Mouse (Mus musculus) CD4-positive, CD25-positive, alpha-beta regulatory T cell, adult 9 weeks (primary cell): ENCODE measurements around the gene D5Ertd579e. TPM values are rescaled to one million over a fixed set of nuclear protein-coding genes. Genes with fewer than 3 reads are reported as not detected.

ENCODE experiments used
- polyA plus RNA-seq: library from polyadenylated mRNA; unstranded; fragments of 100-300 nt; shearing (Covaris generic); gene quantifications from one replicate; pipeline ENCODE4 v1.2.1, GENCODE M21; 2017

Gene D5Ertd579e
- polyA plus RNA-seq: 36.7 TPM

DNA sequence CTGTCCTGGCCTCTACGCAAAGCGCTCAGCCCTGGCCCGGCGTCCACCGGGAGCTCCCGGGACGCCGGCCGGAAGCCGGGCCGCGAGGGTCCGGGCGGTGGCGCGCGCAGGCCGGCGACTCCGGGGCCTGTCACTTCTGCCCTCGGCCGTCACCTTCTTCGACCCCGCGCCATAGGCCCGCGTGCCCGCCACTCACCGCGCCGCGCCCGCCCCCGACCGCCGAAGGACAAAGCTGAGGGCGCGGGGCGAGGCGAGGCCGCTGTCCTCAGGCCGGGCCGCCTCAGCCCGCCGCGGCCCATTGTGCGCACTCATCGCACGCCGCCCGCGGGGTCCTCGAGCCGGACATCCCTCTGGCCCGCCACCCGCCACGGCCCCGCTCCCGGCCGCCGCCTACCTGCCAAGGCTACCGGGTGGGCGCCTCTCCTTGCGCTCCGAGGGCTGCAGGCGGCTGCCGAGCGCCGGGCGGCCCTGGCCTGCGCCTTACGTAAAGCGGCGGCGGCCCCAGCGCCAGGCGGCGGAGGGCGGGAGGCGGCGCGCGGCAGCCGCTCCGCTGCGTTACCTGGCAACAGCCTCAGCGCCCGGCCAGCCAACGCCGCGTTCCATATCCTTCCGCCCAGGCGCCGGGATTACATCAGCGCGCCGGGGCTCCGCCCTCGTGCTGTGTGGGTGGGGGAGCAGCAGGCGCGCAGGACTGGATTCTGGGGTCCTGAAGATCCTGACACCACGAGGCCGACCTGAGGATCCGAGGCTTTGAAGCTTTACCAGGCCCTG is at the start of gene D5Ertd579e:
Gene D5Ertd579e (minus strand): TSS at position 564 of the 771 bp plus-strand sequence.

GRCm38 (mm10) chr5:36593176-36593575 is 102.6 kb downstream of the D5Ertd579e start, which contains the start of gene Tbc1d14:
TSS of gene Tbc1d14 (minus strand) at chr5:36593276.

Other genes starting within 250 kb of the D5Ertd579e start
- 41.7 TPM for gene Grpel1, start 231.0 kb downstream of the D5Ertd579e start, polyA plus RNA-seq
- gene Tada2b, start 211.7 kb downstream of the D5Ertd579e start, polyA plus RNA-seq: 1.6 TPM
- gene Ccdc96, start 211.4 kb downstream of the D5Ertd579e start, polyA plus RNA-seq: not detected
- gene Tbc1d14, start 102.7 kb downstream of the D5Ertd579e start, polyA plus RNA-seq: 110 TPM
- 1.9 TPM for gene Bloc1s4, start 52.6 kb upstream of the D5Ertd579e start, polyA plus RNA-seq
- 89.1 TPM for gene Mrfap1, start 100.7 kb upstream of the D5Ertd579e start, polyA plus RNA-seq
- 16.1 TPM for gene Man2b2, start 134.6 kb upstream of the D5Ertd579e start, polyA plus RNA-seq
- not detected for gene Ppp2r2c, start 172.5 kb upstream of the D5Ertd579e start, polyA plus RNA-seq